Mouse (Mus musculus): ENCODE results near the gene Wnk4.

Wnk4 gene

DNA sequence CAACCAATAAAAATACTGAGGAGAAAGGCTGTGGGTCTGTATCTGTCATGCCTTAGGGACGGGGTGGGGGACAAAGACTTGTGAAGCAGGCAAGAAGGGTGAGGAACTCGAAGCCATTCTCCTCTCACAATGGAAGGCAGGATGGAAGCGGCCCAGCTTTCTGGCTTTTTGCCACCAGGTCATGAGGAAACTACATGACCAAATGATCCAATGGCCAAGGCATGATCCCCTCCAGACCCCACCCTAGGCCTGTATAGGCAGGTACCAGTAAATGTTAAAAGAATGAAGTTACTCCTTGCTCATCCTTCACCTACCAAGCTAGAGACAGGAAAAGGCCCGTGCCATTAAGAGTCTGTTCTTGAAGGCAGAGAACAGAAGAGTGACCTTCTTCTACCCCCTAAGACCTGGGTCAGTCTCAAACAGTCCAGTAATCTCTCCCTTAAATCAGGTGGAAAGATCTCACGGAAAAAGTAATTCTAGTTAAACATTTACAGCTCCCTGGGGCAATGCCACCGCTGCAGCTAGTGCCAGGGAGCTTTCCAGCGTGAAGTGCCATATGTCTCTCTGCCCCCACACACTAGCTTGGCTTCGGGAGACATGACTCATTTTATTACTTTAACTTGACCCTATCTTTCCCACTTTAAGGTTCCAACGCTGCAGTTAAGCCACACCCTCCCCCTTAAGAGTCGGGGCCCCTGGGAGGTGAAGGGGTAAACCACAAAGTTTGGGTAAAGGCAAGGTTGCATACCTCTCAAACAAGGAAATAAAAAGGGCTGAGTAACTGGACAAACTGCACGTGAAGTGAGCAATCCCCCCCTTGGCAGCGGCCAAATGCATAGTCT is 17.2 kb downstream of the Wnk4 start:
- DNase-seq, result peak; percentile 96

DNA sequence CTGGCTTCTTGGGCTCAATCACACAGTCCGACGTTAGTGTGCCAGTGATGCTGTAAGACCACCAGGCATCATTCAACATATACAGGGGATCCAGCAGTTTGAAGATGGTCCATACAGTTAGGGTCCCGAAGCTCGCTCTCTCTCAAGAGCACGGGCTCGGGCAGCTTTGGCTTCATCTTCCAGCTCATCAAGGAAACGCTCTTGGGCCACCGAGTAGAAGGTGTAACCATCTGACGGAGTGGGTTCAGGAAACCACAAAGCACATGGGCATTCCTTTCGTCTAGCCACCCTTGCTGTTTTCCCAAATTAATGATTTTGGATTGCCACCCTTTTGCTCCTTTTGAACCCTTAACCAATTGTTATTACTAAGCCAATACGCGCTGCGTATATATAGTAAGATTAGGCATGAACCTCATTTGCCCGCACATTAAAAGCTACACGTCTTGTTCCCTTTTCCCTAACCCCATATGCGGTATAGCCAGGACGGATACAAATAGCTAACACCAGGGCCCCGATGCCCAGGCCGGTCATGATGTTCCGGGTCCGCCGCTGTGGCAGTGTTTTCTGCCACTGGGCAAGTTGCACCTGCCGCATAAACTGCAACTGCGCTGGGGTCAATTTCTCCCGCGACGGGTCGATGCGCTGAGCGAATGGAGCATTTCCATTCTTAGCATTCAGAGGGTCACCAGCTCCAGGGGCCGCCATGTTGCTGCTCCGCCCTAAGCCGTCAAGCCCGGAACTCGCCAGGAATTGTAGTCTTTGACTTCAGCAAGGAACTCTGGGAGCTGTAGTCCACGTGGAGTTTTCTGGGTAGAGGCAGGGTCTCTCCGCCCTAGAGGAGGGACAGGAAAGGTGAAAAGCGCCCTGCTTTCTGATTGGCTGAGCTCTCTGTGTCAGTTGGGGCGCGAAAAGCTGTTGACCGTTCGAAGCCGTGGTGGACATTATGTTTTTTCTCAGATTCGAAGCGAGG is 18.1 kb downstream of the Wnk4 start, which contains the start of the genes Cntd1 and Coa3:
Gene Cntd1, plus strand, starts transcription at position 790 of the 970 bp plus-strand sequence.
Gene Coa3, minus strand, starts transcription at position 892 of the 970 bp plus-strand sequence.
- peak; percentile 92 for DNase-seq

DNA sequence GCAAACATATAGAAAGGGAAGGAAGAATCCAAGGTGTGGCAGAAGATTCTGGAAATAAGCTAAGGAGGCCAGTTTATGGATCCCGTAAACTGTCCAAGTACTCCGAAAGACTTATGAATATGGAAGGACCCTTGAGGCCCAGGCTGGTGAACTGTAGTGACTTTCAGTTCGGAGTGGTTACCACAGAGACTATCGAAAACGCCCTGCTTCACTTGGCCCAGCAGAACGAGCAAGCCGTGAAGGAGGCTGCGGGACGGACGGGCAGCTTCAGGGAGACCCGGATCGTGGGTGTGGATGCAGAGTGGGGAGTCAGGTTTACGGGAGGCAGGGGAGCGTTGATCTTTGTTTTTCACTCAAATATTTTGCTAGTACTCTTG is 18.8 kb downstream of the Wnk4 start:
- no peak for DNase-seq

DNA sequence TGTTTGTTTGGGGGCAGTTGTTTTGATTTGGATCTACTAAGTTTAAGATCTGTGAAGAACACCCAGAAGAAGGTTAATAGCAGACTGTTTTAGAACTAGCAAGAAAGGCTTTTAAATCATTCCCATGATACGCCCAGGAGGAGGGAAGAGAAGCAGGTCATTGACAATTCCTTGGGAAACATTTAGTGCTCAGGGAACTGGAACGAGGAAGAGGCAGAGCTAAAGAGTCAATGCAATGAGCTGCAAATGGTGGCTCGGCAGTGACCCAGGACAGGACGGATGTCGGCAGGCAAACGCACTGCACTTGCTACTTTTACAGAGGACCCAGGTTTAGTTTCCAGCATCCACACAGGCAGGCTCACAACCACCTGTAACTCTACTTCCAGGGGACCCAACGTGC is 20.5 kb downstream of the Wnk4 start:
- peak; percentile 61 for DNase-seq

DNA sequence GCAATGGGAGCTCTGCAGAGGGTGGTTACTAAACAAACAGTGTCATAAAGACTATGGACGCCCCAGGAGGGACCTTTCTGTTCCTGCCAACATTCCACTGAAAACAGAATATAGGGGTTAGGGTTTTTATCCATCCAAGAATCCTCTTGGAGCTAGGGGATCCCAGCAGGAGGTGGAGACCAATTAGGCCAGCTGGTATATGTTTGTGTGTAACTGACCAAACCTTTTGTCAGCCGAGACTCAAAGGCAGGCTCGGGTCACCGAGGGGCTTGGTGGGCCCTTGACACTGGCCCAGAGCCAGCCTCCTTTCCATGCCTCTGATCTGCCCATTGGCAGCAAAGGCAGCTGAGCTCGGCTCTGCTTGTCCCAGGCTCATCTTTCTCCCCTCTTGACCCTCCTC is 22.5 kb downstream of the Wnk4 start:
- DNase-seq, result no peak

DNA sequence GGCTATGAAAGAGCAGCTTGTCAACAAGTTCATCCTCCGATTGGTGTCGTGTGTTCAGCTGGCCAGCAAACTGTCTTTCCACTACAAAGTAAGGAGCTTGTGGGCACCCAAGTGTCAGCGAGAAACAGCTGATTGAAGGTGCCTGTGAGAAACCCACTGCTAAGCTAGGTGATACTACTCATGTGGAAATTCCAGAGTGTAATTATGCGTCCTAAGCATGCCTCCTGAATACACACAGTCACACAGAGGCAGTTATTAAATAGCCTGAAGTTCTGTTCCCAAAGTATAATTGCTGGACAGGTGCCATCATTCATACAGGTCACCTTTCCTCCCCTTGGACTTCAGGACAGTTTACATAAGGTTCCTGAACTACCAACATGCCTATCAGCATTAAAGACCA is 23.4 kb downstream of the Wnk4 start:
- DNase-seq, result peak; percentile 85

DNA sequence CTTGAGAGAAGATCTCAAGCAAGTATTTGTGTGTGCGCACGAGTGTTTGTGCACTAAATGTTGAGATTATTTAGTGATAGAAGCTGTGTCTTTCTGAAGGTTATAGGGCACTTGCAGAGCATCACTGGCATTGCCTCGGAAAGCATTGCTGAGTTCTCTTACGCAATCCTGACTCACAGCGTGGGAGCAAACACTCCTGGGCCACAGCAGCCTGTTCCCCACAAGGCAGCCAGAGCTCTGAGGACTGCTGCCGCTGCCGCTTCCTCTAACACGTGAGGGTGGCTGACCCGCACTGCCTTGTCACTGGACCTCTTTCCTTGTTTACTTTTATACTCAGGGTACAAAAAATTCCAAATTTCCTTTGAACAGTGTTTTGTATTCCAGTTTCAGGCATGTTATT is 26.9 kb downstream of the Wnk4 start:
- no peak for DNase-seq

DNA sequence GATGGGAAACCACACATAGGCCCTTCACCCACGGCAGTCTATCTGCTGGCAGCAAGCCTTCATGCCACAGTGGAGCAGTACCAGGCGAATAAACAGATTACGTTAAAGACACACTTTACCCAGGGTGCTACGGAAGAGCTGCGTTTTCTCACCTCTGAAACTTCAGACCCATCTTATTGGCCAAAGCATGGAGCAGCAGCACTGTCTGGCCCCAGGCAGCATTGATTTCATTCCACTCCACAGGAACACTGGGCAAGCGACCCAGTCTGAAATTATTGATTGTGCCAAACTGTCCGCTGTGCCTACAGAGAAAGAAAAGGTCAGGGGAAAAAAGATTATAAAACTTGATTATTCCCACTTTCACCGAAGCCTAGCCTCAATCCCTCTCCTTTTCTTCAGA is 30.9 kb downstream of the Wnk4 start:
- DNase-seq, result no peak

DNA sequence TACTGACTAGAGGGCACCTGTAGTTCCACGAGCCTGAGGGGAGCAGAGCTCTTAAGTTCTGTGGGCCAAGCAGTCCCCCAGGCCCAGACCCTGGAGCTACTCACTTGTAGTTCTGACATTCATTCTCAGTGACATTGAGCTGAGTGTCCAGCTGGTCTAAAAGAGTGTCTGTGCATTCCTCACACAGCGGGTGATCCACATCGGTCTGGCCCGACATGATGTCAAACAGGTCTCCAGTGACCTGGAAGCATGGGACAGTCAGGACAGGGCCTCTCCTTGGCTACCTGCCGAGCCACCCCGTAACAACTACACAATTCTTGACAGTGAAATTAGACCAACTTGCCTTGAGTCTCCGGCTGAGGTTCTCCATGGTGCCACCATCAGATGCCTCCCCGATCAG is 34.8 kb downstream of the Wnk4 start:
- no peak for DNase-seq

DNA sequence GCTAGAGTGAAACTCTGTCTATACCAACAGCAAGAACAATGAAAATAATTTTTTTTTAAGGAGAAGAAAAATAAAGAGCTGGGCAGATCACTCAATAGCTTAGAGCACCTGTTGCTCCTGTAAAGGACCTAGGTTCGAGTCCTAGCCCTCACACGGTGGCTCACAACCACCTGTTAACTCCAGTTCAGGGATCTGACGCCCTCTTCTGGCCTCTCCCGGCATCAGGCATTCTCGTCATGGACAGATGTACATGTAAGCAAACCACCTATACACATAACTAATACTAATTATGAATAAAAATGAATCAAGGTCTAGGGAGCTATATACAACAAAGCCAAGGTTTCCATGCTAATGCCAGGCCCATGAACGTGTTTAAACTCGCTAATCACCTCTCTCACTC is 40.5 kb downstream of the Wnk4 start:
- no peak for DNase-seq

DNA sequence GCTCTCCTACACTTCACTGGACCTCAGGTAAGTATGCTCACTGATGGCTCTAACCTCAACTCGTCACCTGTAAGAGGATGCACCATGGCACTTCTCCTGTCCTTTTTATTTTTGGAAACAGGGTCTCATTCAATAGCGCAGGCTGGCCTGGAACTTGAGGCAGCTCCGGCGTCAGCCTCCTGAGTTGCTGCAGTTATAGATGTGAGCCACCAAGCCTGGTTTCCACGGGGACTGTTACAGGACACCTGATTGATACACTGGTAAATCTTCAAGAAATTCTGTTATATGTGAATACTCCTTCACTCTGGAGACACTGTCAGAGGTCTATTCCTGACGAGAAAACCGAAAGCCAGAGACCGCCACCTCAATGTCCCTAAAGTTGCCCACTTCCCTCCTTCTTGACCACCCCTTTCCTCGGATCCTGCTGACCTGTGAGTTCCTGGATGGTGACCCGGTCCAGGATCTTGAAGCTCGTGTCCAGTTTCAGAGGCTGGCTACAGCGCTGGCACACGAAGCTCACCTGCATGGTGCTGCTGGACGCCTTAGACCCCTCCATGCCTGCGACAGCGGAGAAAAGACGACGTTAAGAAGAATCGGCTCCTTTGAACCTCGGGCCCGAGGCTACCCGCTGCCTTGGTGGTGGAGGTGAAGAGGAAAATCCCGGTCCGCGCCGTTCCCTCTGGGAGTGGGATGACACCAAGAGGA is 41.1 kb downstream of the Wnk4 start:
- no peak for DNase-seq

DNA sequence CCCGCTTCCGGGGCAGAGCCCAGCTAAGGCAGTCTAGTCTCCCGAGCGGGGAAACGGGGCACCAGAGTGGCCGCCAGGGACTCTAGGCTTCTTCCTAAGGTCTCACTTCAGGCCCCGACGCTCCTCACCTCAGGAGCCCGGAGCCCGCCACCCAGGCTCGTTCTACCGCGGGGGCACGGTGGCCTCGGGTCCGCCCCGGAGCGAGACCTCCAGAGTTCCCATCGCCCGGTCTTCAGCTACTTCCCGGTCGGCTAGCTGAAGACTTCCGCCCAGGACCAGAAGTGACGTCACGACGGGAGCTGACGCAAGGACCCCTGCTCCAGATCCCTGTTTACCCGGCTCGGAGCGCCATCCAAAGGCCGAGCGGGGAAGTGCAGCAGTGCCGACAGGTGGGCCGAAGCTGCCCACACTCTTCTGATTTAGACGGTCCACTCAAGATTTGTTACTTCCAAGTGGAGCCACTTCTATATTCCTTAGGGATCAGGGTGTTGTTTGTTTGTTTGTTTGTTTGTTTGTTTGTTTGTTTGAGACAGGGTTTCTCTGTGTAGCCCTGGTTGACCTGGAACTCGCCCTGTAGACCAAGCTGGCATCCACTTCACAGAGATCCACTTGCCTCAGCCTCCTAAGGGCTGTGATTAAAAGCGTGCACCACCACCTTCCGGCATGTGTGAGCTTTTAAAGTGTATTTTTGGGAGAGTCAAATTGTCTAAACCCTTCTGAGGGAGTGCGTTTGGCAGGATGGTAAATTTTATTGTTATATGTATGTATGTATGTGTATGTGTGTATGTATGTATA is 41.8 kb downstream of the Wnk4 start, which contains the start of gene Becn1:
Gene Becn1, minus strand, starts transcription at position 283 of the 795 bp plus-strand sequence.
- peak; percentile 97 for DNase-seq

DNA sequence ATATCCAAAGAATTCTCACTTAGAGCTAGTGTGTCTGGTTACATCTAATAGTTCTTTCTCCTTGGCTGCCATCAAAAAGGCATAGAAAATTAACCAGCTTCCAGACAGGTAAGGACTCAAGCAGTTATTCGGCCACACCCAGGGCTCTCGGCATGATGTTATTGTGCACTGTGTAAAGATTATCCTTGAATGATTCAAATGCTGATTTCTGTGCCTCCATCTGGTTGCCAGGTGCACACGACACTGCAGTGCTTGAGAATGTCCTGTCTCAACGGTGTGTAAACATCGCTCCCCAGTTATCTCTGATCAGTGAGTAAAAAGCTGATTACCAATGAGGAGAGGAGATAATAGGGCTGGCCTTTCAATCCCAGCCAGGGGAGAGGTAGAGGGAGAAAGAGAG is 47.4 kb downstream of the Wnk4 start:
- no peak for DNase-seq

DNA sequence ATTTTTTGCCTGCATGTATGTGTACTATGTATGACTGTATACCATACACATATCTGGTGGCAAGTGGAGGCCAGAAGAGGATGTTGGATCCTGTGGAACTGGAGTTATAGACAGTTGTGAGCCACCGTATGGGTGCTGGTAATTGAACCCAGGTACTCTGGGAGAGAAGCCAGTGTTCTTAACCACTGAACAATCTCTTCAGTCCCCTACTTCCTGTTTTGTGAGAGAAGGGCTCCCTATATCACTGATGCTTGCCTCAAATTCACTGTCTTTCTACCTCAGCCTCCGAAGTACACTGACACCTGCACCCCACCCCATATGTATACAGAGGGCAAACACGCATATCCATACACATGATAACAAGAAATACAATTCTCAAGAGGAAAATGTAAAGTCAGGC is 50.7 kb downstream of the Wnk4 start:
- no peak for DNase-seq

DNA sequence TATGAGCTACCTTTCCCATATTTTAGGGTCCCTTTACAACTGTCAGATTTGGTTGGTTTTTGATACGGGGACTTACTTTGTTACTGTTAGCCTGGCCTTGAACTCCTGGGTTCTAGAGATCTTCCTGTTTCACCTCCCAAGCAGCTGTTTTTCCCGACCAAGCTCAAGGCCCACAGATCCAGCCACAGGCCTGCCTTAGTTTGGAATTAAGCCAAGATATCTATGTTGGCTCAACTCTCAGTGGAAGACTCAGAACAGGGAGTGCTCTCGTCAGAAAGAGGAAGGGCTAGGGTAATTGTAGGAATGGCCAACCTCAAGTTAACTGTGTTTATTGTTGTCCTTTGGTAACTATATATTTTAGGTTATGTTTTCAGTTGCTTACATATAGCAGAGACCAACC is 51.8 kb downstream of the Wnk4 start:
- DNase-seq, result no peak

DNA sequence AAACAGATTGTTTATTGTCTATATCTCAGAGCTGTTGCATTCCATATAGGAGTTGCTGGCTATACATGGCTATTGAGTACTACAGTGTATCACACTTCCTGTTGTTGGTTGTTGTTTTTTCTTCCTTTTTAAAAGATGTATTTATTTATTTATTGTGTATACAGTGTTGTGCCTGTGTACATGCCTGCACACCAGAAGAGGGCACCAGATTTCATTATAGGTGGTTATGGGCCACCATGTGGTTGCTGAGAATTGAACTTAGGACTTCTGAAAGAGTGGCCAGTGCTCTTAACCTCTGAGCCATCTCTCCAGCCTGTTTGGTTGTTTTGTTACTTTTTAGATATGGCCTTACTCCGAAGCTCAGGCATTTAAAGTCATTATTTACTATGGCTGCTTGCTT is 54.2 kb downstream of the Wnk4 start:
- DNase-seq, result no peak

DNA sequence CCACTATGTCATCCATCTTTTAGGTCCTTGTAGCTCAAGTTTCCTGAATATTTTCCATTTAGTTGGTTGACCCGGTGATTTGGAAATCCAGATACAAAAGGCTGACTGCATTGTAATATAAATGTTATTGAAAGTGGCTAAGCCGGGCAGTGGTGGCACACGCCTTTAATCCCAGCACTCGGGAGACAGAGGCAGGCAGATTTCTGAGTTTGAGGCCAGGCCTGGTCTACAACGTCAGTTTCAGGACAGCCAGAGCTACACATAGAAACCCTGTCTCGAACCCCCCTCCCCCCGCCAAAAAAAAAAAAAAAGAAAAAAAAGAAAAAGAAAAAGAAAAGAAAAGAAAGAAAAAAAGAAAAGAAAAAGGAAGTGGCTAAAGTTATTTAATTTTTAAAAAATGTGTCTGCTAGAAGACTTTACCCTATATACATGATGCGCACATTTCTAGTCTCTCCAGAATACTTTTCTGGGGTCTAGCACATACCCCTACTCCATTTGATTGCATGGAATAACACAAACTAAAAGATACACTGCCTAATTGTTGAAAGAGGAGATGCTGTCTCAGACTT is 54.8 kb downstream of the Wnk4 start:
- DNase-seq, result no peak

DNA sequence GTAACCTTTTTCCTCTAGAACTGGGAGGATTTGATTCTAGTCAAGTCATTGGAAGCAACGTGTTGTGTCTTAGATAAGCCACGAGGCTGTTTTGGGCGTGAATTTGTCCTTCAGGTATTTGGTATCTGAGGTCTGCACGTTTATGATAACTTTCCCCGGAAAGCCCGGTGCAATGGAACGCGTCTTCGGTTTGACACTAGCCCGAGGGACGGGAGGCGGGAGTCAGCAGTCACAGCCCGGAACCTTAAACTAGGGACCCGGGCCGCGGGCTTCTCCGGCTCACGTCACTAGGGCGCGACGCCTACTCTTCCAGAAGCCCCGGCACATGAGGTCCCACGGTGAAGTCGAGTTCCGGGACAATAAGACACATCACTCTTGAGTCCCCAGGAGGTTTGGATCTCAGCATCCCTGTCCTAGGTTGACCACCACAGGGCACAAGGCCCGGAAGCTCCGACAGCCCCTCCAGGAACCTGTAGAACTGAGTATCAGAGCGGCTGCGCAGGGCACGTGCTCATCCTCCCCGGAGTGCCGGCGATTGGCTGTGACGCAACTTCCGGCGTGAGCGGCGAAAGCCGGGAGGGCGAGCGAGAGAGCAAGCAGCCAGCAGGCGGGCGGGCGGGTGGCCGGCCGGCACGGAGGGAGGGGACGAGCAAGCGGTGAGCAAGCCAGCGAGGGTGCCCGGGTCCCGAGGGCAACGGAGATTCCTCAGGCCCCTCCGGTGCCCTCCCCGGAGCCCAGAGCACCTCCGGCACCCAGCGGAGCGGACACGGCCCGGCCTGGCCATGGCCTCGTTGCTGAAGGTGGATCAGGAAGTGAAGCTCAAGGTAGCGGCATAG is 55.5 kb downstream of the Wnk4 start, which contains the start of gene Psme3:
Gene Psme3, plus strand, starts transcription at position 549 of the 836 bp plus-strand sequence.
- DNase-seq, result peak; percentile 94

DNA sequence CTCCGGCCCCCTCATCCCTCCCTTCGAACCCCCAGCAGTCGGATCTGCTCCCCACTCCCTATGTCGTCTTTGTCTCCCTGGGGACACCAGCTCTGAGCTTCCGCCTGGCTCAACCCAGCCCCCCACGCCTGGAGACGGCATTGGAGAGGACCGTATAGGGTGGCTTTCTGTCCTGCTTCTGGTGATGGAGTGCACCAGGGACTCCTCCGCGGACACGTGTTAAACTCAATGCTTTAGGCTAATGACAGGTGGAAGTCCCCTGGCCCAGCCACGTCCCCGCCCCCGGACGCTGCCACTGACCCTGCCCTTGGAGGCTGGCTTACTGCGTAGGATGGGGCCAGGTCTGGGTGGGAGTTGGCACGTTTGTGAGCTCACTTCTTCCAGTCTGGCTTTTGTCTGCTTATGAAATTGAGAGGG is 56.1 kb downstream of the Wnk4 start:
- peak; percentile 24 for DNase-seq

DNA sequence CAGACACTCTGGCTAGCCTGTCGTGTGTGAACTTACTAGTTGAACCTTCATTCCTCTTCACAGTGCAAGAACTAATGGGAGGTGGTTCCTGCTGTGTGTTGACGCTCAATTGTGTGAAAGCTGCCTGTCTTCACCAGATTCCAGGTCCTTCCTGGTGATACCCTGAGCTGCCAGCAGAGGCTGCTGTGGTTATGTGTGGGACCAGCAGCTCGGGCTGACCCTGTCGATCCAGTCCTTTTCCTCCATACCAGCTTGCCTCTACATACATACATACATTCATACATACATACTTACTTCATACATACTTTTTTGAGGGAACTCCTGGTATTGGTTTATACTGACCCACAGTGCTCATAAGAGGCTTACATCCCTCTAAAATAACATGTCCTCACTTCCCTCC is 63.2 kb downstream of the Wnk4 start:
- DNase-seq, result peak; percentile 88

DNA sequence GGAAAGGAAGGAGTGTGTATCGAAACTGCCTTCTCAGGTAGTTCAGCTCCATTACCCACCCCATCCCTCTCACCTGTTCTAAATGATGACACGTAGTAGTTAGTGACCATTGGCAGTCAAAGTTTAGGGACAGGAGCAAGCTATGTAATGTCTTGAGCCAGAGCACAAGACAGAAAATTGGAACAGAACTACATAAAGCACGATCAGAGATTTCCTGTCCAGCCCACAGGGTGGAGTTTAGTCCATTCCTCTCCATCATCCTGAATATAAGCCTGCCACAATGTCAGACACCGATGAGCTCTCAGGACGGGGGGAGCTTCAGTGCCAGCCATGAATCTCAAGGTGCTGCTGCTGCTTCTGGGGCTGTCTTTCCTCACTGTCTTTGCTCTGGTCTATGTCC is 64.4 kb downstream of the Wnk4 start, which contains the start of gene Aoc2:
Gene Aoc2, plus strand, starts transcription at position 301 of the 400 bp plus-strand sequence.
- DNase-seq, result no peak

Data from kidney, adult 9 months (tissue).